Mouse (Mus musculus): ENCODE data around the gene Wdr75. TPM values are rescaled to one million over a fixed set of nuclear protein-coding genes. Genes with fewer than 3 reads are reported as not detected.

Wdr75 gene
- 16.1 and 18.8 TPM in 2 replicates for polyA plus RNA-seq (2012; rRNA removed)

DNA sequence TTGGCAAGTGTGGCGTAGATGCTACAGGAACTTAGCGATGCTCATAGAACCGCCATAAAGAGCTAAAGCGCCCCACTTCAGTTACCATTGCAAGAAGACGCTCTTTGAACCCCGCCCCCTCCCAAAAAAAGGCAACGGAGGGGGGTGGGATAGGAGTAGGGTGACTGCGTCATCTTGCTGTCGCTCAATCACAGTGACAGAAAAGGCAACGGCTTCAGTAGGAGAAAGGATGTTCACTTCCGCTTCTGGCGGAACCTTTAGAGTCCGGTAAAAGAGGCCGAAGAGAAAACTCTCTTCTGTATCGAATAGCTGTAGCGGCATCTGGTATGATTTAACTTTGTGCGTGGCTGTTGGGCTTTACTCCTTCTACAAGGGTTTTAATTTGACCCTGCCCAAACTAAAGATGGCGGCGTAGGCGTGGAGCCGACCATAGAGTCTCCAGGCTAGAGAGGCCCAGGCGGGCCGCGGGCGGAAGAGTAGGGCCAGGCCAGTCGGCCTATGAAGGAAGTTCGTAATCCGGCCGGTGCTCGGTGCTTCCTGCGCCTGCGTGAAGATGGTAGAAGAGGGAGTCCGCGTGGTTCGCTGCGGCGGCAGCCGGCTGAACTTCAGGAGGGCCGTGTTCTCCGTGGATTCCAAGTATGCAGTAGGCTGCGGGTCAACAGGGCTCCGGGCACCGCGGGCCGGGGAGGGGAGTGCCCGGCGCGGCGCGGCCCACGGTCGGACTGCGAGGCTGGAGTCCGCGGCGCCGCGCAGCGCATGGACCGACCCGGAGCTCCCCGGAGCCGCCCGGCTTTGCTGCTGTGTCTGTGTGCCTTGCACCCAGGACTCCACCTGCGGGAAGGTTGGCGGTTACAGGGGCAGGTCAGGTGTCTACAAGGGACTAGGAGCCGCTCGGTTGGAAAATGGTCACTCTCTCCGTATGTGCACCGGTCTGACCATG, at the start of gene Wdr75:
Wdr75 (plus strand) TSS at position 198 of the 940 bp plus-strand sequence.

Other genes with a start within 250 kb of the Wdr75 start
- not detected in 2 replicates for gene Gm5269, start 95.1 kb downstream of the Wdr75 start, polyA plus RNA-seq (2012; rRNA removed)
- gene Slc40a1, start 131.4 kb downstream of the Wdr75 start, polyA plus RNA-seq (2012; rRNA removed): 0.60 and 0.81 TPM in 2 replicates